ENCODE assay signal across 8 mouse cellular contexts in genomic region chr1:173323839-173324585, GRCm38 (mm10). TPM values are rescaled to one million over a fixed set of nuclear protein-coding genes. Genes with fewer than 3 reads are reported as not detected.
DNase-seq lines count a peak whose midpoint lies in the region.

No protein-coding gene starts in this region.

- intact Hi-C loops in gastrocnemius, postnatal 36 days (cut with DNase I), result no loop called here

- peak; percentile 22 for DNase-seq in gastrocnemius, postnatal 10 days
- no peak for DNase-seq in gastrocnemius, postnatal 4 days (ENCODE audit: low spot score in 2 of 2)
- peak; percentile 46 for DNase-seq in right cerebral cortex, postnatal 4 days
- DNase-seq in right cerebral cortex, postnatal 36 days (ENCODE audit: low spot score in 2 of 2), result no peak
- peak; percentile 61 for DNase-seq in brain, adult 2 months (ENCODE audit: low read depth, low spot score)
- DNase-seq in heart, postnatal 4 days, result peak; percentile 38
- DNase-seq in retina, embryonic 14.5 days (ENCODE audit: low spot score), result peak; percentile 81
- no peak for DNase-seq in gastrocnemius, postnatal 36 days

RNA-seq across cellular contexts. Expression of gene Ackr1, which starts 9.5 kb away (rescaled TPM):
- total RNA-seq in gastrocnemius, postnatal 10 days (2021), result 10 to 100 TPM in 1 of 2 experiments, 1 to 10 TPM in 1; 8.4 to 11.3 TPM
- total RNA-seq in gastrocnemius, postnatal 4 days (2021), result 10 to 100 TPM; 10.8 to 15.1 TPM
- total RNA-seq in heart, postnatal 4 days (2021), result under 1 TPM; 0.38 to 0.62 TPM
- 1 to 10 TPM; 2.2 to 2.9 TPM for total RNA-seq in gastrocnemius, postnatal 36 days (2021)

RNA-seq across cellular contexts. Expression of gene Aim2, which starts 26.7 kb away (rescaled TPM):
- total RNA-seq in gastrocnemius, postnatal 10 days (2021), result 1 to 10 TPM in 1 of 2 experiments, under 1 TPM in 1; 0.26 to 1.0 TPM
- total RNA-seq in gastrocnemius, postnatal 4 days (2021), result 1 to 10 TPM in 1 of 2 experiments, under 1 TPM in 1; 0.71 to 2.9 TPM
- total RNA-seq in heart, postnatal 4 days (2021), result 1 to 10 TPM; 2.2 to 3.2 TPM
- total RNA-seq in gastrocnemius, postnatal 36 days (2021), result under 1 TPM in 1 of 2 experiments, not detected in 1; 0.47 TPM

RNA-seq across cellular contexts. Expression of gene Cadm3, which starts 43.5 kb away (rescaled TPM):
- total RNA-seq in gastrocnemius, postnatal 10 days (2021), result 10 to 100 TPM; 22.9 to 31.4 TPM
- 10 to 100 TPM; 28.7 to 33.7 TPM for total RNA-seq in gastrocnemius, postnatal 4 days (2021)
- total RNA-seq in heart, postnatal 4 days (2021), result 1 to 10 TPM; 1.2 to 1.6 TPM
- total RNA-seq in gastrocnemius, postnatal 36 days (2021), result 1 to 10 TPM; 8.7 to 8.9 TPM

RNA-seq across cellular contexts. Expression of gene Mptx2, which starts 46.4 kb away (rescaled TPM):
- total RNA-seq in gastrocnemius, postnatal 10 days (2021), result not detected
- total RNA-seq in gastrocnemius, postnatal 4 days (2021), result not detected
- total RNA-seq in heart, postnatal 4 days (2021), result not detected
- total RNA-seq in gastrocnemius, postnatal 36 days (2021), result not detected

RNA-seq across cellular contexts. Expression of gene Olfr418, which starts 58.2 kb away (rescaled TPM):
- total RNA-seq in gastrocnemius, postnatal 10 days (2021), result not detected
- not detected for total RNA-seq in gastrocnemius, postnatal 4 days (2021)
- not detected for total RNA-seq in heart, postnatal 4 days (2021)
- total RNA-seq in gastrocnemius, postnatal 36 days (2021), result not detected

Comparison
In these comparisons a context has a peak if more than half of its experiments do, and no peak if none do; other contexts are left out.
1. DNase-seq: peak in gastrocnemius, postnatal 10 days (single experiment), right cerebral cortex, postnatal 4 days (single experiment), brain, adult 2 months (single experiment), heart, postnatal 4 days (single experiment) and retina, embryonic 14.5 days (single experiment); none in gastrocnemius, postnatal 4 days (0 of 2), right cerebral cortex, postnatal 36 days (0 of 2) and gastrocnemius, postnatal 36 days (0 of 2).